Mouse (Mus musculus) stomach, embryonic 14.5 days (tissue): ENCODE results near the gene Cfap44. TPM values are rescaled to one million over a fixed set of nuclear protein-coding genes. Genes with fewer than 3 reads are reported as not detected.

ENCODE experiments used
- ATAC-seq: fragments of 200-750 bp; cut with Nextera tagmentation; 2 replicates; pipeline ENCODE4 v1.8.0; 2017; ENCODE audit warnings: low read depth, moderate TSS enrichment; ENCODE audit not compliant: insufficient number of reproducible peaks, insufficient read depth, low FRiP score
- H3K27ac ChIP-seq: fragments of 300-500 bp; sonication (generic); 2 replicates; pipeline ENCODE4 v1.5.1; 2014; ENCODE audit warnings: mild to moderate bottlenecking, low read length, moderate library complexity, mixed read lengths
- H3K27me3 ChIP-seq: fragments of 300-500 bp; sonication (generic); 2 replicates; pipeline ENCODE4 v1.6.1; 2014; ENCODE audit warnings: low read length, control low read depth, mixed read lengths; ENCODE audit not compliant: control insufficient read depth, insufficient read depth
- H3K36me3 ChIP-seq: fragments of 300-500 bp; sonication (generic); 2 replicates; pipeline ENCODE4 v1.6.1; 2014; ENCODE audit warnings: mild to moderate bottlenecking, control low read depth, low read length, moderate library complexity, mixed read lengths; ENCODE audit not compliant: control insufficient read depth, insufficient read depth
- H3K4me1 ChIP-seq: fragments of 300-500 bp; sonication (generic); 2 replicates; pipeline ENCODE4 v1.6.1; 2014; ENCODE audit warnings: low read length, control low read depth, mixed read lengths; ENCODE audit not compliant: control insufficient read depth, insufficient read depth
- H3K4me2 ChIP-seq: fragments of 300-500 bp; sonication (generic); replicated peaks from 2 replicates; pipeline ENCODE4 v1.6.1; 2014; ENCODE audit warnings: low read depth, low read length, control low read depth
- H3K4me3 ChIP-seq: fragments of 300-500 bp; sonication (generic); 2 replicates; pipeline ENCODE4 v1.5.1; 2014; ENCODE audit warnings: low read depth, low read length, control low read depth
- H3K9ac ChIP-seq: fragments of 300-500 bp; sonication (generic); replicated peaks from 2 replicates; pipeline ENCODE4 v1.6.1; 2014; ENCODE audit warnings: low read depth, mild to moderate bottlenecking, control low read depth, low read length, moderate library complexity, mixed read lengths
- H3K9me3 ChIP-seq: fragments of 300-500 bp; sonication (generic); 2 replicates; pipeline ENCODE4 v1.6.1; 2016; ENCODE audit warnings: low read depth, low read length, control low read depth; ENCODE audit not compliant: control insufficient read depth
- WGBS: fragments of 180-500 bp; shearing (Covaris S2); extraction: QIAGEN DNeasy Blood & Tissue Kit; methylation state at CpG from one replicate; pipeline ENCODE4 v1.1.7; 2014; 5-methylcytosine and 5-hydroxymethylcytosine counted together
- polyA plus RNA-seq: library from polyadenylated mRNA; unstranded; fragments of >200 nt; fragmentation: Nextera tagmentation; extraction: Ambion mirVana; gene quantifications from 2 replicates; pipeline ENCODE4 v1.2.1, GENCODE M21; 2014

The Cfap44 gene
- polyA plus RNA-seq, 1 experiment from 2014 or later: 0.25 TPM

DNA sequence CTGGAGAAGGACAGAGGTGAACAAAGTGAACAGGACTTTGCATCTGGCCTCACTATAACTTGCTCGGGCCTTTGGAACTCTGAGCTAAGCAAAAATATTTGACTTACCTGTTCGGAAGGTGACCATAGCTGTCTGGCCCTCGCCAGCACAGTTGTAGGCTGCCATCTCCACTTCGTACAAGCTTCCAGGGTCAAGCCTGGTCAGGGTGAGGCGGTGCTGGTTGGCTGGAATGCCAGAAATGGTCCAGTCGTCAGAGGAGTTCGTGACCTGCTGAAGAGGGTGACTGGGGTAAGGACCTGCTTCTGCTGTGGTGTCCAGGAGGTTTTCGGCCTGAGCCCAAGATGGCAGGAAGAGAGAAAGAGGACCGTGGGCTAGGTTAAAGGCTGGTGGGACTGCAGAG, 98.1 kb downstream of the Cfap44 start:
- H3K4me1 ChIP-seq: peaks cover 15% of the 10 kb centered on the region; the same call in 1 of the 2 replicates
- no peaks in the 10 kb centered on the region for H3K27me3 ChIP-seq
- no peak overlapping the region for H3K4me3 ChIP-seq
- no peak overlapping the region for H3K27ac ChIP-seq
- H3K9ac ChIP-seq: no peak overlapping the region
- H3K36me3 ChIP-seq: peaks cover 45% of the 10 kb centered on the region
- 79% methylated on average over 9 of the region's 9 CpGs for WGBS
- no peak for ATAC-seq
- no peak overlapping the region for H3K4me2 ChIP-seq
- no peaks in the 10 kb centered on the region for H3K9me3 ChIP-seq

DNA sequence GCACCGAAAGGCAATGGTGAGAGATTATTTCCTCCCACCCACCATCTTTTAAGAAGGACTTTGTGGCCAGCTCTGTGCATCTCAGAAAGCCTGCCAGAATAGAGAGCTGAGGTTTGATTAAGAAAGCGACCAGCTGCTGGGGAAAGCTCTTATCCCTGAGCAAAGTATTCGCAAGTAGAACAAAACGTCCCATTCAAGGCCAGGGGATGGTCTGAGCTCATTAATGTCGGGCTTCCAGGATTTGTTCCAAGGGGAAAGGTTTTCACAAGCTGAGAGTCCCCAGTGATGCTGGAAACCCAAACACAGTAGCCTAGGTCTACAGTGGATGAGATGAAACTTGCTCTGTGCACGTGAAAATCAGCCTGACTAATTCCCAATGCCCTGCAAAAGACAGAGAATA, 99.3 kb downstream of the Cfap44 start:
- peaks cover 42% of the 10 kb centered on the region for H3K36me3 ChIP-seq
- no peak for ATAC-seq
- no peak overlapping the region for H3K4me2 ChIP-seq
- H3K27ac ChIP-seq: peak overlapping the region; percentile 24; the same call in 1 of the 2 replicates
- H3K9me3 ChIP-seq: no peaks in the 10 kb centered on the region
- peaks cover 15% of the 10 kb centered on the region; the same call in 1 of the 2 replicates for H3K4me1 ChIP-seq
- no peak overlapping the region for H3K9ac ChIP-seq
- H3K27me3 ChIP-seq: no peaks in the 10 kb centered on the region
- H3K4me3 ChIP-seq: no peak overlapping the region
- WGBS: 24% methylated on average over 6 of the region's 6 CpGs

DNA sequence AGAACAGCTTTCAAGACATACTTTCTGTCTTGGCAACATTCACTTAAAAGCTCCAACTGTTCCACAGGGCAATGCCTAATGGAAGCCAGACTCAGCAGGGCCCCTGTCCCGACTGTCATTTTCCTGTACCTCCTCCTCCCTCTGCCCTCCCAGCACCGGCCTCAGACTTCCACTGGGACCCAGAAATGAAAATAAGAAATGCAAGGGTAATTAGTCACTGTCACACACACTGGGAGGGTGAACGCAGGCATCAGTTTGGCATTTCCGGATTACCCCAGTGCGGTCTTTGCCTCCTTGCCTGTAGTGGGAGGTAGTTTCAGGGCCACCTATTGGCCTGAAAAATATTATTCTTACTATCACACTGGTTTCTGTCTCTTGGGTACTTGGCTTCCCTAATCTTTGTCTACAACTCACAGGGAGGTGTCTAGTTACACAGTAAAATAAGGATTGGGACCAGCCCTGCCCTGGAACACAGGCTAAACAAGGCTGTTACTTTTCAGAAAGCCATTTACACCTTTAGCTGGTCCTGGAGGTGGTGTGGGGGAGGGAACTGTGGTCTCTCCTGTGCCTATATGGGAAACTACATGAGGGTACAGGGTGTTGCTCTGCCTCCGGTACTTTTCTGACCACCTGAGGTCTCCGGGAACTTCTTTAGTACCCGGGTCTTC, 100.0 kb downstream of the Cfap44 start:
- H3K36me3 ChIP-seq: peaks cover 43% of the 10 kb centered on the region
- H3K9me3 ChIP-seq: no peaks in the 10 kb centered on the region
- H3K4me1 ChIP-seq: peaks cover 15% of the 10 kb centered on the region; the same call in 1 of the 2 replicates
- H3K4me2 ChIP-seq: no peak overlapping the region
- H3K27me3 ChIP-seq: no peaks in the 10 kb centered on the region
- peak; percentile 51; the same call in 1 of the 2 replicates for ATAC-seq
- H3K27ac ChIP-seq: peak overlapping the region; percentile 24
- WGBS: 25% methylated on average over 8 of the region's 8 CpGs
- H3K9ac ChIP-seq: no peak overlapping the region
- H3K4me3 ChIP-seq: no peak overlapping the region

DNA sequence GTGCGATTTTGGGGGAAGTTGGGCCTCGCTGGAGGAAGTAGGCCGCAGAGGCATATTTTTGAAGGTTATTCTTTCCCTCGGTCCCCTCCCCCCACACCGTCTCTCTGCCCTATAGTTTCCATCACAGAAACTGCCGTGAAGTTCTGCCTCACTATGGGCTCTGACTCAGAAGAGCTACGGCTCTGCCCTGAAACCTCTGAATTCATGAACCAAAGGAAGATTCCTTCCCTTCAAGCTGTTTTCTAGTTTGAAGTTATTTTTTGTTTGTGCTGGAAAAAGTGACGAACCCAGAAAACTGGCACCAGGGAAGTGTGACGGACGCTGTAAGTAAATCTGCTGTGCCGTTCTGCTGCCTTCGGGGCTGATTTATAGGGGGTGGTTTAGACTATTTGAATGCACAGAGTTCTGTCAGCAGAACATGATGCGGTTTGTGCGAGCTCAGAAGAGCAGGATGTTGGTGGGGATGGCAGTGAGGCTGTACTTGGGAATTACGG, 102.4 kb downstream of the Cfap44 start:
- peaks cover 45% of the 10 kb centered on the region for H3K36me3 ChIP-seq
- no peak overlapping the region for H3K4me3 ChIP-seq
- H3K9ac ChIP-seq: no peak overlapping the region
- peaks cover 15% of the 10 kb centered on the region; the same call in 1 of the 2 replicates for H3K4me1 ChIP-seq
- H3K4me2 ChIP-seq: no peak overlapping the region
- no peak for ATAC-seq
- no peaks in the 10 kb centered on the region for H3K27me3 ChIP-seq
- WGBS: 79% methylated on average over 15 of the region's 15 CpGs
- no peaks in the 10 kb centered on the region for H3K9me3 ChIP-seq
- H3K27ac ChIP-seq: no peak overlapping the region

DNA sequence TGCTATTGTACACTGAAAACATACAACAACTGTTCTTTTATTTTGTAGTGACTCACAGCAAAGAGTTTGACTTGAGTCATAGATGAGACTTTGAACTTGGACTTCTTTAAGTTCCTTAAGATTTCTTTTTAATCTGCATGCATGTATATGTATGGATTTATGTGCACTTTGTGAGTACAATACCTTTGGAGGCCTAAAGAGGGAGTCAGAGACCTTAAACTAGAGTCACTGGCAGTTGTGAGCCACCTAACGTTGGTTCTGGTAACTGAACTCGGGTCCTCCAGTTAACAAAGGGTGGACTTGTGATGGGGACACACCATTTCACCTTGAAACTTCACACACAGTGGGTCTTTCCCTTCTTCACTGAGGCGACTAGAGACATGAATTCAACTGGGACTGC, 103.9 kb downstream of the Cfap44 start:
- no peaks in the 10 kb centered on the region for H3K27me3 ChIP-seq
- H3K4me1 ChIP-seq: peaks cover 19% of the 10 kb centered on the region; the same call in 1 of the 2 replicates
- H3K27ac ChIP-seq: no peak overlapping the region
- H3K4me2 ChIP-seq: no peak overlapping the region
- ATAC-seq: no peak
- peaks cover 52% of the 10 kb centered on the region for H3K36me3 ChIP-seq
- 92% methylated on average over 3 of the region's 3 CpGs for WGBS
- H3K4me3 ChIP-seq: no peak overlapping the region
- no peak overlapping the region for H3K9ac ChIP-seq
- H3K9me3 ChIP-seq: no peaks in the 10 kb centered on the region

DNA sequence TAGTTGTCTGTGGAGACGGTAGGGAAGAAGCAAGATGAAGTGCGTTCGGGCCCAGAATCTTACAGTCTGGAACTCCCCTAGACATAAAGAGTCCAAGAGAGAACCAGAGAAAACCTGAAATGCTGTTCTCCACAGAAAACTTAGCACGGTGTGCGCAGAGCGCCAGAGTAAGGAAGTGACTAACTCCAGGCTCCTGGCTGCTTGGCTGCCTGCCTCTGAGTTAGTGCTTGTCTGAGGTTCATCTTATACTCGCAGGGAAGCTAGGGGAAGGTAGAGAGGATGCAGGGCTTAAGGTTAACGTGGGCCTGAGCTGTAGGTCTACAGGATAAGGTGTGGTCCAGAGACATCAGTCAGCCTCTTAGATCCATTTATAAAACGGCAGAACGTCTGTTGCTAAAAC, 107.2 kb downstream of the Cfap44 start:
- Histone ChIP-seq H3K9ac (no peak overlapping the region), H3K36me3 (peaks cover 44% of the 10 kb centered on the region), H3K4me2 (no peak overlapping the region), H3K27me3 (no peaks in the 10 kb centered on the region), H3K27ac (no peak overlapping the region), H3K9me3 (no peaks in the 10 kb centered on the region; the same call in 1 of the 2 replicates), H3K4me1 (0 out of 2 replicates have a peak, but pooled peaks cover 8% of the 10 kb centered on the region), H3K4me3 (no peak overlapping the region)
- no peak for ATAC-seq
- WGBS: 87% methylated on average over 10 of the region's 10 CpGs

DNA sequence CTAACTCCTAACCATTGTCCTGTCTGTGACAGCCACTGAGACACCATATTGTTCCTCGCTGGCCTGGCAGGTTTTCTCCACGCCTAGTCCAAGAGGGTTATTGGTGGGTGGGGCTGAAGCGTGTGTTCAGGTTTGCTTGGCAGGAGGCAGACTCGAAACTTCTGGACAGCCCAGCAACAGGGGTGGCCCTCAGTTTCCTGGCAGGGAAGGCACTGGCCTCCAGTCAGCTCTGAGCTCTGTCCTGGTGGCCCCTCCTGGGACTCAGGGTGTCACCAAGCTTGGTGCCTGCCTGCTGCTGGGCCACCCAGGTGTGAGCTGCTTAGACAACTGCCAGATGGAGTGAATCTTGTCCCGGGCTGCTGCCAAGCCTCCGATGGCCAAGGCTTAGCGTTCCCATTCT, 107.7 kb downstream of the Cfap44 start:
- no peaks in the 10 kb centered on the region; the same call in 1 of the 2 replicates for H3K9me3 ChIP-seq
- no peak overlapping the region for H3K27ac ChIP-seq
- no peak overlapping the region for H3K4me2 ChIP-seq
- H3K9ac ChIP-seq: no peak overlapping the region
- peak; percentile 37; the same call in 1 of the 2 replicates for ATAC-seq
- no peaks in the 10 kb centered on the region for H3K27me3 ChIP-seq
- H3K36me3 ChIP-seq: peaks cover 44% of the 10 kb centered on the region
- WGBS: 62% methylated on average over 7 of the region's 7 CpGs
- no peak overlapping the region for H3K4me3 ChIP-seq
- 0 out of 2 replicates have a peak, but pooled peaks cover 8% of the 10 kb centered on the region for H3K4me1 ChIP-seq

DNA sequence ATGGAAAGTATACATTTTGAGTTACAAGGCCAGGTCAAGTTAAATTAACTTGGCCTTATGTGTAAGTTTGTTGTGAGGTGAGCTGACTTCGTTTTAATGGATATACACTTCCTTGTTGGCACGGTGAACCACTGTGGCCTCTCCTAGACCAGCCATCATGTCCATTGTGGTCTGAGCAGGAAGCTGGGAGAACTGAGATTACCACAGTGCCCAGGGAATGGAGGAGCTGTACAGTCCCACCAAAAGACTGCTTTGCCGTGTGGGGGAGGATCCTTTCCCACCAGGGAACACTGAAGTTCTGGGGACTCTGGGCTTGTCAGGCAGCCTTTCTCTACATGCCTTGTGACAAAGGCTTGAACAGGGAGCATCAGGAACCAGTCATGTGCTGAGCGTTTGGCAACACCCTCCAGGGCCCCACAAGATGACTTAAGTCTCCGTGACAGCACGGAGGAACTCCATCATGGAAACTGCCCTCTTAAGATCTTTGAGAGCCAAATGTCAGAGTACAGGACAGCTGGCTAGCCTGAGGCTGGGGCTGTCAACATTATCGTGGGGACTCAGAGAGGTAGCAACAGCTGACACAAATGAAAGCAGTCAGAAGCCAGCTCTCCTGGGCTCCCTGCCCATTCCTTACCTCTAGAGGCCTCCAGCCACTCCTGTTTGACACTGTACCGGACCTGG, 108.4 kb downstream of the Cfap44 start:
- Histone ChIP-seq H3K4me3 (no peak overlapping the region), H3K9ac (no peak overlapping the region), H3K27me3 (no peaks in the 10 kb centered on the region), H3K36me3 (peaks cover 44% of the 10 kb centered on the region), H3K4me2 (no peak overlapping the region), H3K4me1 (0 out of 2 replicates have a peak, but pooled peaks cover 8% of the 10 kb centered on the region), H3K9me3 (no peaks in the 10 kb centered on the region; the same call in 1 of the 2 replicates), H3K27ac (no peak overlapping the region)
- 54% methylated on average over 8 of the region's 8 CpGs for WGBS
- ATAC-seq: peak; percentile 37; the same call in 1 of the 2 replicates
